In genomic region chr9:37076386-37077062, GRCm38 (mm10) we compare ENCODE assay signal across 9 mouse cellular contexts.
DNase-seq lines count a peak whose midpoint lies in the region; ATAC-seq lines count a peak whose summit lies in the region.
"Had no signal": no experiment of that assay in that cellular context is flagged by ENCODE, and none has a peak within 500 bp of the region (broad histone marks: within the 10 kb centered on the region; RNA-seq: fewer than 3 reads in every experiment).

No protein-coding gene starts in this region.

- 2% methylated on average over 15 of the region's 15 CpGs for WGBS in forebrain, embryonic 16.5 days
- 6% methylated on average over 15 of the region's 15 CpGs for WGBS in midbrain, embryonic 11.5 days

- H3K27ac ChIP-seq in forebrain, embryonic 16.5 days (ENCODE audit: low read length), result peak overlapping the region; percentile 84
- no peak overlapping the region for H3K27ac ChIP-seq in midbrain, embryonic 11.5 days (ENCODE audit: low read depth, low read length)
- H3K27ac ChIP-seq: heart, embryonic 15.5 days had no signal

- H3K4me3 ChIP-seq in forebrain, embryonic 16.5 days (replicated peaks; ENCODE audit: low read length), result peak overlapping the region; percentile 7; the same call in 1 of the 2 replicates
- H3K4me3 ChIP-seq in midbrain, embryonic 11.5 days (ENCODE audit: low read depth, low read length), result no peak overlapping the region
- H3K4me3 ChIP-seq: heart, embryonic 15.5 days had no signal

- peak; percentile 26 to 42 for DNase-seq in cerebellum, postnatal 14 days
- DNase-seq in cerebellum, adult 18-20 months, result no peak
- peak; percentile 39 for DNase-seq in Muller cell, postnatal 12 days (ENCODE audit: inconsistent ontology term)
- DNase-seq in midbrain, embryonic 11.5 days (ENCODE audit: low spot score, missing footprints), result peak; percentile 85
- DNase-seq in heart, postnatal 36 days, result no peak
- no peak for DNase-seq in thymus, postnatal 4 days
- no peak for DNase-seq in heart, adult 8-10 months (ENCODE audit: low spot score)

- peak overlapping the region; percentile 56 for H3K9ac ChIP-seq in forebrain, embryonic 16.5 days (replicated peaks; ENCODE audit: low read depth, low read length)
- H3K9ac ChIP-seq in midbrain, embryonic 11.5 days (ENCODE audit: low read length), result peak overlapping the region; percentile 33; the same call in 1 of the 2 replicates
- H3K9ac ChIP-seq: heart, embryonic 15.5 days had no signal

- intact Hi-C loops in heart, postnatal 36 days (cut with DNase I), result no loop called here

- H3K27me3 ChIP-seq in forebrain, embryonic 16.5 days (replicated peaks; ENCODE audit: control insufficient read depth, insufficient read depth, low read length), result no peaks in the 10 kb centered on the region
- H3K27me3 ChIP-seq in midbrain, embryonic 11.5 days (ENCODE audit: control insufficient read depth, insufficient read depth, low read length), result no peaks in the 10 kb centered on the region
- H3K27me3 ChIP-seq: heart, embryonic 15.5 days had no signal

- peak; percentile 86 for ATAC-seq in forebrain, embryonic 16.5 days
- ATAC-seq in midbrain, embryonic 11.5 days (ENCODE audit: low FRiP score), result peak; percentile 80

- peaks cover 20% of the 10 kb centered on the region for H3K4me1 ChIP-seq in forebrain, embryonic 16.5 days (replicated peaks; ENCODE audit: control insufficient read depth, insufficient read depth, low read length)
- H3K4me1 ChIP-seq in midbrain, embryonic 11.5 days (ENCODE audit: control insufficient read depth, insufficient read depth, low read length), result peaks cover 18% of the 10 kb centered on the region
- H3K4me1 ChIP-seq: heart, embryonic 15.5 days had no signal

- H3K4me2 ChIP-seq in forebrain, embryonic 16.5 days (ENCODE audit: low read length), result peak overlapping the region; percentile 52
- H3K4me2 ChIP-seq in midbrain, embryonic 11.5 days, result no peak overlapping the region; the same call in 1 of the 2 replicates
- H3K4me2 ChIP-seq: heart, embryonic 15.5 days had no signal

- no peaks in the 10 kb centered on the region for H3K9me3 ChIP-seq in forebrain, embryonic 16.5 days (ENCODE audit: control insufficient read depth, low read length)
- H3K9me3 ChIP-seq in midbrain, embryonic 11.5 days (ENCODE audit: control insufficient read depth, low read length), result no peaks in the 10 kb centered on the region
- H3K9me3 ChIP-seq: heart, embryonic 15.5 days had no signal

- H3K36me3 ChIP-seq in forebrain, embryonic 16.5 days (ENCODE audit: control insufficient read depth, insufficient read depth), result no peaks in the 10 kb centered on the region
- H3K36me3 ChIP-seq in midbrain, embryonic 11.5 days (ENCODE audit: control insufficient read depth, insufficient read depth, low read length), result no peaks in the 10 kb centered on the region
- H3K36me3 ChIP-seq: heart, embryonic 15.5 days had no signal

Comparison
In these comparisons a context has a peak if more than half of its experiments do, and no peak if none do; other contexts are left out.
1. DNase-seq: peak in cerebellum, postnatal 14 days (2 of 2), Muller cell, postnatal 12 days (single experiment) and midbrain, embryonic 11.5 days (single experiment); none in cerebellum, adult 18-20 months (0 of 2), heart, postnatal 36 days (0 of 2), thymus, postnatal 4 days (single experiment) and heart, adult 8-10 months (single experiment).